Mouse (Mus musculus) layer of hippocampus, adult 18-20 months (tissue): ENCODE data around the gene Dapl1. TPM values are rescaled to one million over a fixed set of nuclear protein-coding genes. Genes with fewer than 3 reads are reported as not detected.

ENCODE experiments used
- DNase-seq, 2 experiments: peaks; one replicate each; pipeline ENCODE4 v3.0.0; 2022; ENCODE audit warnings: low spot score in 2 of 2
- total RNA-seq, 2 experiments: library from RNA; stranded (reverse); gene quantifications; 2 replicates each; pipeline ENCODE4 v1.2.3; 2021

The Dapl1 gene
- total RNA-seq, 2 experiments from 2014 or later: not detected

DNA sequence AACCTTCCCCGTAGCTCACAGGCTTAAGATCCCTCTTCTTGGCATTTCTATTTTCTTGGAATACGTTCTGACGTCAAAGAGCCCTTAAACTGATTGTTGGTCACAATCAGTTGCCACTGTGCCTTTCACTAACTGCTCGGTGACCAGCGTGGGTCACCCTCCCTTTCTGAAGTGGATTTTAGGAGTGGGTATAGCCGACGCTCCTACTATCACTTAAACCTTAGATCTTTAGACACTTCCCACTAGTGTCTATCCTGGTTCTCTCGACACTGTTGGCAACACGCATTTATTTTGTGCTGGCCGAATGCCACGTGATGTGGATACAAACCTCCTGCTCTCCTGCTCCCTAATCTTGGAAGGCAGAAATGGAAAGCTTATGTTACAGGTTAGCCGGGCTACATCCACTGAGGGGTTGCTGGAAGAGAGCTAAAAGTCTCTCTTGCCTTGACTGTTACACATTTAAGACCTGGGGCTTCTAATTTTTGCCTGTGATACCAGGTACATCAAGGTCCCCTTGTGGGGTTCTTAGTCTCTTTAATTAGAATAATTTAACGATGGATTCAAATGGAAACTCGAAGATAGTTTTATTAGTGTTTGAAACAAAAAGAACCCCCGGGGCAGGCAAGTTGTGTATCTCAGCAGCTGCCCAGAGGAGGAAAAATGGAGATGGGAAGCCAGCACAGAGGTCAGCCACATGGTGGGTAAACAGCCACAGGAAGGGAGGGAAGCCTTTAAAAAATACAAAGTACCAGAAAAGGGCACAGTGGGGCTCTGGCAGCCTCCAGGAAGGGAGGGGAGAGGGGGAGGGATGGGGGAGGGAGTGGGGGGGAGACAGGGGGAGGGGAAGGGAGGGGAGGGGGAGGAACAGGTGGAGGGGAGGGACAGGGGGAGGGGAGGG is 13.2 kb upstream of the Dapl1 start:
- DNase-seq: no peak

DNA sequence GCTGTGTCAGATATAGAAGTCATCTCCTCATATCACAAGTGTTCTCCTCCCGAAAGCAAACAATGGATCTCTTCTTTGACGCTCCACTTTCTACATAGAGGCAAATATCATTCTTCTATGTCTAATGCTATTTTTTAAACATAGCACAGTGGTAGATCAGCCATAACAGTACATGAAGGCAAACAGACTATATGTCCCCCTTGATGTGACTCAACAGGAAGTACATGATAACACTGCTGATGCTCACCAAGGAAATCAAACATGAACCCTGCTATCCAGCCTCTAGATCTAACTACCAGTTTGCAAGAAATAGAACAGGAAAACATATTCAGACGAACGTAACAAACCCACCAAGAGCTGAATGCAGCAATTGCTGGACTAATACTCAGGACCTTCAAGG is 10.1 kb upstream of the Dapl1 start:
- DNase-seq: no peak

DNA sequence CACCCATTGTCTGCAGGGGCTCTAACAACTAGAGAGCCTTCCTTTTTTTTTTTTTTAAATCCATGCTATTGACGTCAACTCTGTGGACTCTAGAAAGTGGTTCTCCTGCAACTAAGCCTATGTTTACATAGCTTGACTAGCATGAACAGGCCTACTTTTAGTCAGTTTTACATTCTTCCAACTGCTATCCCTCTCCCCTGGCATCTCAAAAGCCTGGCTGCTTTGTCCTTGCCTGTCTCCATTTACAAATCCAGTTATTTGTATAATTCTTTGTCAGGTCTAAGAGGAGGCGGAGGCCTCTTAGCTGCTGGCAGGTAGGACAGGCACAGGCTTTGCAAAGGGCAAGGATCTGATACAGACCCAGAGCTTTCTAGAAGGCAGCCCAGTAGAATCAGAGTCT is 627 bp downstream of the Dapl1 start:
- no peak for DNase-seq

DNA sequence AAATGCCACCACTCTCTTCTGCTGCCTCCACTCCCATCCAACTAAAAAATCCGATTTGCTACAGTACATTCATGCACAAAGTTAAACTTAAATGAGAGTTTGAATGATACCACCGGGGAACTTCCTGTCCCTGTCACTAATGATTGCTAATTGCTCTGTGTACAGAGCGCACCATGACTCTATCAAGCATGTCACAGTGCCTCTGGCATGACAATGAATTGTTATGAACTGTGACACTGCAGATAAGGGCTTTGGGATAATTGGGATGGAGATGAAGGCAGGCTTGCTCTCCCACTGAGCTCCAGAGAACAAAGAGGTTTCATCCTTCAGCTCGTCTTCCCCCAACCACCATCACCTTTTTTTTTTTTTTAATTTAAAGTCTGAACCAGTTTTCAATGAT is 1.2 kb downstream of the Dapl1 start:
- DNase-seq: no peak

DNA sequence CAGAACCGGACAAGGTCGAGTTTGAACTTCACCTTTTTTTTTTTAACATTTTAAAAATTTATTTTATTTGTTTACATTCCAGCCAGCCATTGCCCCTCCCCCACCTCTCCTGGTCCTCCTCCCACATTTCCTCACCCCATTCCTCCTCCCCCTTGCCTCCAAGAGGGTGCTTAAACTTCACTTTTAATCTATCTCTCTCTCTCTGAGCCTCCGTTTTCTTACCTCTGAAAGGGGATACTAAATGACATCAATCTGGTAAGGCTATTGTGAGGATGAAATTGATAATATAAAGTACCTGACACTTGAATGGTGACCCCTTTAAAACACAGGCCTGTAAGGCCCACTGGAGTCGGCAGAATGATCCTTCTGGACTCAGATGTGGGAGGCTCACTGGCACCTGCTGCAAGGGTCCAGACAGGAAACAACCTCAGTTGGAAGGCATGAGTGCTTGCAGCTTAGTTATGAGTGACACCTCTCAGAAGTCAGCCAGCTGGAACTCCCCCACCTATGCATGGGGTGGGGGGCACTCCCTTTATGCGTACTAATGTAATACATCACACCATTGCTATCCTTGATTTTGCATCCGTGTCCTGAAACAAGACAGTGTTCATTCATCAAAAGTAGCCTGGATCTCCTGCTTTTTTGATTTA is 1.9 kb downstream of the Dapl1 start:
- no peak for DNase-seq

DNA sequence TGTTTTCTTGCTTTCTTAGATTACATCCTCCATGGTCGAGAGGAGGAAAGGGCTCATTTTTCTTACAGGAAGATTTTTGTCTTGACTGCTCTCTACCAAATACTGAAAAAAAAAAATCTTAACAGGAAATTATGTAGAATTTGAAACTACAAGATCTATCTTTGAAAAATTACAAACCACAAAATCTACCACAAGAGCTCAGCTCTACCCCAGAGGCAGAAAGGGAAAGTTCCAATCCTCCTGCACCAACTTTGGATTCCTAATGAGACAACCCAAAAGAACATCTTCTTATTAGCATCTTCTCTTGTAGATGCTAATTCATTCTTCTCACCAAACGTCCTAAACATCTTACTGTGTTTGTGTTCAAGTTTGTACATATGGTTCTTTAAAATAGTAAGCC is 3.8 kb downstream of the Dapl1 start:
- no peak for DNase-seq

DNA sequence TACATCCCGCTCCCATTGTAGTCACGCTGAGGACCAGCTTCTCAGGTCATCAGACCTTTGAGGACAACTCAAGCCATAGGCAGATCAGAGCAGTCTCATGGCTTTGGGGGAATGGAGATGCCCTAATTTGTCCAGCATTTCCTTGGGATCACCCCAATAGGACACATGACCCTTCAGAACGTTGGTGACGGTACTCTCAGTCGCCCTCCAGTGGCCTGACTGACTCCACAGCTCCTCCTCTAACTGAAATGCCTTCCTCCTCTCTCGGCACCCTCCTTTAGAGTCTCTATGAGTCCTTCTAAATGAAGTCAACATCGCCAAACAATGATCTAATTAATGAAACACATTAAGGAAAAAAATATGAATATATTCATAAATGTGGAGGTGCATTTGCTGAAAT is 5.9 kb downstream of the Dapl1 start:
- no peak for DNase-seq

DNA sequence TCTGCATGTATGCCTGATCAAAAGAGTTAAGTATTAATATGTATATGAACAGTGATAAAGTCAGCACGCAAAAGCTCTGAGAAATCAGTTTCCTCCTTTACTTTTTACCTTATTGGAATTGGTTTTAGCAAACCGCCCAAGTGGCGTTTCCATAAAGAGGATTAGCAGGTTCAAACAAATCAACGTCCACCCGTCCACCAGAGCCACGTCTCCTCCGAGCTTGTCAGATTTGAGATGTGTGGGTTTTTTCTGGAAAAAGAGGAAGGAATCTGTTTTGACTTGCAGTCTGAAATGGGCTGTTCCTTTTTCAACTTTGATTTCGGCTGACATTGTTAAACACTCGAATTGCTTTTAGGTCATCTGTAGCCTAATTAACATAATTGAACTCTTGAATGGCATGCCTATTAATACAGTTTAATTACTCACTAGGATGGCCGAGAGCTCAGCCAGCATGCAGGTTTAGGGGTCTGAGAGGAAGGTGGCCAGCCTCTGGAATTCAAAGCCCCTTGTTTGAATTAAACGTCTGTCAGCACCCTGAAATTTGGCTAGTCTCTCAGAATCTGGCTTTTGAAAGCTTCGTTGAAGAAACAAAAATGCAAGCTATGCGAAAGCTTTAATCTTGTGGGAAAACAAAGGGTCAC is 9.1 kb downstream of the Dapl1 start:
- DNase-seq: no peak

DNA sequence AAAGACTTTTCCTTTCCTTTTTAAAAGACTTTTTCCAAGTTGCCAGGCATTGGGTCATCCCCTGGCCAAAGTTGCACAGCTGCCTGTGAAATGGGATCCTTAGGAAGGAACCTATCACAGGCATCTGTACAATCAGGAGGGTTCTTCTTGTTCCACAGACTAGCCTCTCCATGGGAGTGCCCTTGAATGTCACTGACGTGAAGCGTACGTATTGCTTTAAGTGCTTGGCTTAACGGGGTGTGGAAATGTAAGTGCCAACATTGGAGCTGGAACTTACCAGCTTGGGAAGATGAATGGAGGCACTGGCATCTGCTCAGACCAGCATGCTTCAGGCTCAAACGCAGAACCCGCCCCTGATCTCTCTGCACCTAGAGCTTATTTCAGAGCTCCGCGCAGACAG is 14.7 kb downstream of the Dapl1 start:
- DNase-seq: no peak

DNA sequence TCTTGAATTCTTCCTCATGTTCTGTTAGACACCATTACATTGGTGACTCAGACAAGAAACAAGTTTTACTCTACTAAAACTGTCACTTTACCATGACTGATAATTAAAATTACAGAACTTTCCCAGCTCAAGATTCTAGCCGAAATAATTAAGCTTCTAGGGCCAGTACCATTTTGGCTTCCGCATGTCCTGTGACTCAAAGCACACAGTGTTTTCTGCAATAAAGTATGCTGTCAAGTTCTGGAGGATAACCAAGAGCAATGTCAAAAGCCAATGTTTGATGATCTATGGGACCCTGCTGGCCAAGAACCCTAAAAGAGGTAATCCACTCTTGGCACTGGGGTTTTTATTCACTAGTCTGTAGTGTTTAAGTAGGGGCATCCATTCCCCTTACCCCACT is 15.3 kb downstream of the Dapl1 start:
- no peak for DNase-seq

DNA sequence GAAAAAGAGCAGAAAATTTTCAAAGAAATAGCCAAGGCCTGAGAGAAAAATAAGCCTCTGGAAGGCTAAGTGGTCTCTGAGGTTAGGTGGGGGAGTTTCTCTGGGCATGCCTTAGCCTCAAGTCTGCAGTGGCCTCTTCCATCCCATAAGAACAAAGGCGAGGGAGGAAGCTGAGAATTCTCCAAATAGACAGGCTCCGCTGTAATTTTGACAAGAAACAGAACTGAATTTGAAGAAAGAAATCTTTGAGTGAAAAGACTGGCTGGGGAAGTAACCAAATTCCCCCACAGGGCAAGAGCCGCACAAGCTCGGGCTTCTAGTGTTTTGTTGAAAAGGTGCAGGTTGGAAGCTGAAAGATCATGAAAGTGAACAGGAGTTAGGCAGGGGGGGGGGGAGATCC is 24.6 kb downstream of the Dapl1 start:
- no peak for DNase-seq

DNA sequence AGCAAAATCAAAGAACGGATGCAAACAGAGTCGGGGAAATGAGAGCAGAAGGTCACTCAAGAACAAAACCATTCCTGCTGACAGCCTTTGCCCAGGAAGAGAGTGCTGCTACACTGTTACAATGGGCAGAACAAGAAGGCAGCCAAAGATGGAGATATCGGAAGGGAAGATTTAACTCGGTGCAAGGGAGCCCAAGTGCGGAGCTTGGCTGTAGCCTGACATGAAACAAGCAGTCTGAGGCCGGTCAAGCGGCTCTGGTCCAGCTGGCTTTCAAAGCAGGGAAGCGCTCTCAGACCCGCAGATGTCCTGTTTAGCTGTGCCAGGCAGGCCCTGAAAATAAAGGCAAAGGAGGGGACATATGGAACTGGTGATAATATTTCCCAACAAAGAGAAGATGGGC is 26.0 kb downstream of the Dapl1 start:
- DNase-seq: no peak

DNA sequence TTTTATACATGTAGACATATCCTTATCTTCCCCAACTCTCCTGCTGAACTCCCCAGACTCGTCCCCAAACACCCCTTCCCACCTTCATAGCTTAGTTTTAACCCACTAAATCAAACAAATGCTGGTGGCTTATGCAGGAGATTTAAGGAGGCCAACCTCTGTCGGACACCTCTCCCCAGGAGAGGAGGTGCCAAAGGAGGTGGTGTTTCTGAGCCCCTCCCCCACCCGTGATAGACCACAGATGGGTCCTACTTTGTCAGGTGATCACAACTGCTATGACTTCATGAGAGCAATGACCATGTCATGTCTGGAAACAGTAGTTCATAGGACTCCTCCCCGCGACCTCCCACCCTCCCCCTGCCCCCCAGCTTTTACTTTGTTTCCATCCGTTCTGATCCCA is 26.4 kb downstream of the Dapl1 start:
- no peak for DNase-seq

DNA sequence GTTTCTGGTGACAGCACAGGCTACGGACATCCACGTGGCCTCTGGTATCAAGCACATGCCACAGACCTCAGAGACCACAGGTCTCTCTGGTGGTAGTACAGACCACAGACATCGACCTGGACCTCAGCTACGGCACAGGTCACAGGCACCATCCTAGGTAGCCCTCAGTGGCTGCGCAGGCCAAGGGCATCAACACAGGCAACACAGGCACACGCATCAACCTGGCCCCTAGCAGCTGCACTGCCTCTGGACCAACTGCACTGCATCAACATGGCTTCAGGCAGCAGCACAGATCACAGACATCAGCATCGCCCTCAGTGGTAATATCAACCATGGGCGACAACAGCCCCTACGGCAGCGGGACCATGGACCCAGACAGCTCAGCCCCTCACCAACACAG is 36.2 kb downstream of the Dapl1 start:
- no peak for DNase-seq

DNA sequence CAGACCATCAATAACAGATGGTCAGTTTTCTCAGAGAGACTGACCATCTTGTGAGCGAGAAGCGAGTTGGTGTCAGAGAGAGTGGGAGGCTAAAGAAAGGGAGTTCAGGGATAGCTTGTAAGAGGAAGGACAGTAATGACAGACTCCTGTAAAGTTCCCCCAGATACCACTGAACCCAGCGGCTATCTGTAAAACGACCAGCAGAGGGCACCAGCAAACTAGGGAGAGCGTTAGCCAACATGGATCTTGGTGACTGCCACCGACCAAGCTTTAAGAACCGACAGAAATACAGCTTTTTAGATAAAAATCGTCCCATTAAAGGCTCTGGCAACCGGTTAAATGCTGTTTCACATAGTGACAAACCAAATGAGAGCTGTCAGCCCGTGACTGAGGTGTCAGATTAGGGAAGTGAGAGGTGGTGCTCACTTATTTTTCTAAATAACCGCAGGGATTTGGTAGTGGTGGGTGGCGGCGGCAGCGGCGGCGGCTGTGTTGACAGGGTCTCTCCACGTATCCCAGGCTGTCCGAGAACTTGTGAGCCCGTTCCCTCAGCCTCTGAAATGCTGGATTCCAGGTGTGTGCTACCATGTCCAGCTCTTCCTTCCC is 37.7 kb downstream of the Dapl1 start:
- peak; percentile 69 to 85 for DNase-seq

DNA sequence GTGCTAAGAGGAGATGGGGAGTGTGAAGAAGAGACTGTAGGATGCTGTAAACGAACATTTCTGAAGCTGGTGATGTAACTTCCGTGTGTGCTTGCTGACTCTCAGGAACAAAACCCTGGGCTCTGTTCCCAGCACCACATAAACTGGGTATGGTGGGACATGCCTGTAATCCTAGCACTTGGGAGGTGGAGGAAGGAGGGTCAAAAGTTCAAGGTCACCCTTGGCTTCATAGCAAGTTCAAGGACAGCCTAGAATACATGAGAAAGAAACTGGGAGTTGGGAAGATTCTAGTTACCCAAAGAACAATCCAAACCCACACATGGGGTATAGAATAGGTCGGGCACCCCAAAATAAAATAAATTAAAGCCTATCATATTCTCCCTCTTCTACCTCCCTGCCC is 39.1 kb downstream of the Dapl1 start:
- no peak for DNase-seq

DNA sequence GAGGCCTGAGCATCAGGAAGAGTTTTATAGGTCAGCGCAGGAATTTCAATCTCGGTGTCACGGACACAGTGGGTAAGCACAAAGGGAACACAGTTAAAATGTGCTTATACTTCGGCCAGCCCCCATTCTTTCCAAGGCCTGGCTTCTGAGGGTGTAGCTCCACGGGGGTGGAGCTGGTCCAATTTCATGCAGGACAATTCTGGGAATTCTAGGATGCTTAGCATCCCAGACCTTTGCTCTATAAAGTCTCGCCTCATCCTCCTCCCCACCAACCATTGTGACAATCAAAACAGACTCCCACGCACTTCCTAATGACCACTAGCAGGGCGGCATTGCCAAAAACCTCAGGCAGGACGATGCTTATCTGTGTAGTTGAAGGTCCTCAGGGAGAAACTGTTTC is 42.4 kb downstream of the Dapl1 start:
- no peak for DNase-seq

DNA sequence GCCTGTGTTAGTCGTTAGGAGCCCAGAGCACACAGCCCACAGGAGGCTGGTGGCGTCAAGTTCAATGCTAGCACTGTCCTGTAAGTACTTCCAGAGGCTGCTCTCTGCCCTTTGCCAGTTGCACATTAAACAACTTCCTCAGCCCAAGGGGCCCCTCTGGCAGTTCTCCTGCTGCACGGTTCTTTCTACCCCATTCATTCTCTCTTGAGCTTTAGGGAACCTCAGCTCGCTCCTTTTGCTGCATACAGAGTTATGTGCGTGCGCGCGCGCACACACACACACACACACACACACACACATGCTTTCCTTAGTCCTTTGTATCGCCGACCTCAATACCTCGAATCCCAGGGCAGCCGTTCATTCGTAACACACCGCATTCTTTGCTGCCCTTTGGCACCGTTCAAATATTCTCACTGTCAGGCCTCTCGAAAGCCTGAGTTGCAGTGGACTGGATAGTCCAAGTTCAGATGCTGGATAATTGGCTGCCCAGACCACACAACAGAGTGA is 45.2 kb downstream of the Dapl1 start:
- DNase-seq: no peak

DNA sequence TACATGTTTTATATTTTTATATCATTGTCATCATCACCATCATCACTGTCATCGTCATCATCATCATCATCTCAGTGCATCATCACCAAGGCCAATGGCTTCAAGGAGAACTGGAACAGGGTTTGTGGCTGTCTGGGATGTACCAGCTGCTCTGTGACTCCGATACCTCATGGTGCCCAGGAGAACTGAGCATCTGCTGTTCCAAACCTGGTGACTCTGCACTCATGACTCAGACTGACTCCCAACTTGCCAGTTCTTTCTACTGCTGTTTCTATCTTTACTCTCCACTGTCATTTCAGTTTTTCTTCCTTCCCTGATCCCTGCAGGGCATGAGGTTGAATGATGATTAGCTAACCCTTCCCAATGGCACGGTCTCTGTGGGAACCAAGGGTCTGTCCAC is 46.4 kb downstream of the Dapl1 start:
- peak; percentile 22 to 77 for DNase-seq

DNA sequence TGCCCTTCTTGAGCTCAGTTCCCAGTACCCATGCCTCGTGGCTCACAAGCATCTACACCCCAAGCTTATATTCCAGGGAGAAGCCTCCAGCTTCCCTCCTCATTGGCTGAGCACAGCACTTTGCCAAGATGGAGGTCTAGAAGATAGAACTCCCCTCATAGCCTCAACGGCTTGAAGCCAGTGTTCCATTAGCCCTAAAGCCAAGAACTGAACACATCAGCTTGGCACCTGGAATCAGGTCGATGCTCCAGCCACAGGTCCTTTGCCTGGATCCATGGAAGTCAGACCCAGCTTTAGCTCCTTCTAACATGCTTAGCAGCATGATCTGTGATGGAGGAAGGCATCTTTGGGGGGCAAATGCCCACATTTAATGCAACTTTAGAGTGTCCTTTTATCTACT is 48.5 kb downstream of the Dapl1 start:
- DNase-seq: no peak

DNA sequence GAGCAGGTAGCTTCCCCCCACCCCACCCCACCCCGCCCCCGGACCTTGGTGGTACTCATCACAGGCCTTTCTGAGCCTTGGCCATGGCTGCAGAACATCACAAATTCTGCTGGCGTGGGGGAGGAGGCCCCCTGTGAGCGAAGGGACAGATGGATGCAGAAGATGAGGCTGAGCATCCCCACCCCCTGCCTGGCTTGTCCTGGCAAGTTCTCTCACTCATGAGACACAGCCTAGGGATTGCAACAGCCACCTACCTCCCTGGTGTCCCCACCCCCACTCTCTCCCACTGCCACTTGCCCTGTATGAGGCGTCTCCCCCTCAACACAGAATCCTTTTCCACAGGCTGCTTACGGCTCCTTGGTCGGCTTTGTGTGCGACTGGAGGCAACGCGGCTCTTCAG is 49.1 kb downstream of the Dapl1 start:
- peak; percentile 48 to 83 for DNase-seq
